Mouse (Mus musculus) ES-Bruce4 (cell line): Measurements from ENCODE around the gene Mgst2.

ENCODE experiments used
- CTCF ChIP-seq: IDR thresholded peaks from one replicate; pipeline ENCODE4 v1.8.1; 2011; ENCODE audit warnings: low read depth, low read length
- EP300 ChIP-seq: IDR thresholded peaks from 2 replicates; pipeline ENCODE4 v1.6.1; 2011; ENCODE audit warnings: low read depth, low read length; ENCODE audit not compliant: insufficient read depth
- POLR2A ChIP-seq: IDR thresholded peaks from one replicate; pipeline ENCODE4 v1.8.1; 2011; ENCODE audit warnings: low read length; ENCODE audit not compliant: insufficient read depth

- TF ChIP-seq EP300, result no peak
- no peak for TF ChIP-seq CTCF
- TF ChIP-seq POLR2A, result no peak
Observed at GRCm38 (mm10) chr3:51651149-51651548, 9.0 kb upstream of the Mgst2 start.
